Mouse (Mus musculus): ENCODE measurements around the gene Qtrt1.
A peak's percentile ranks its signal among the peaks of the same experiment; 100 is the strongest.

Qtrt1 gene

GRCm38 (mm10) chr9:21424631-21425555 lies 13.3 kb downstream of the Qtrt1 start, which contains the start of gene Dnm2:
Gene Dnm2 (plus strand): TSS chr9:21424908.
- DNase-seq = peak; percentile 98 to 100

GRCm38 (mm10) chr9:21425556-21425945 lies 13.9 kb downstream of the Qtrt1 start:
- DNase-seq = peak; percentile 45 to 62

GRCm38 (mm10) chr9:21426013-21426412 lies 14.4 kb downstream of the Qtrt1 start:
- no peak for DNase-seq

GRCm38 (mm10) chr9:21426525-21426924 lies 14.9 kb downstream of the Qtrt1 start:
- no peak for DNase-seq

GRCm38 (mm10) chr9:21427773-21428172 lies 16.1 kb downstream of the Qtrt1 start:
- DNase-seq = peak; percentile 73 to 81

GRCm38 (mm10) chr9:21428178-21428577 lies 16.5 kb downstream of the Qtrt1 start:
- DNase-seq = no peak

- DNase-seq = no peak
Observed at GRCm38 (mm10) chr9:21430724-21431123, 19.1 kb downstream of the Qtrt1 start.

GRCm38 (mm10) chr9:21432066-21432465 lies 20.4 kb downstream of the Qtrt1 start:
- DNase-seq = no peak

- DNase-seq = peak; percentile 49 to 62
Observed at GRCm38 (mm10) chr9:21433766-21434165, 22.1 kb downstream of the Qtrt1 start.

- DNase-seq = peak in 1 of 2 experiments; percentile 50
Observed at GRCm38 (mm10) chr9:21434410-21434809, 22.8 kb downstream of the Qtrt1 start.

GRCm38 (mm10) chr9:21435777-21436635 lies 24.4 kb downstream of the Qtrt1 start:
- DNase-seq = peak; percentile 35 to 51

GRCm38 (mm10) chr9:21437577-21437976 lies 25.9 kb downstream of the Qtrt1 start:
- no peak for DNase-seq

- no peak for DNase-seq
Observed at GRCm38 (mm10) chr9:21438219-21438618, 26.6 kb downstream of the Qtrt1 start.

- DNase-seq = no peak
Observed at GRCm38 (mm10) chr9:21439456-21439855, 27.8 kb downstream of the Qtrt1 start.

GRCm38 (mm10) chr9:21439914-21440313 lies 28.3 kb downstream of the Qtrt1 start:
- no peak for DNase-seq

GRCm38 (mm10) chr9:21440387-21440786 lies 28.8 kb downstream of the Qtrt1 start:
- DNase-seq = no peak

GRCm38 (mm10) chr9:21443853-21444252 lies 32.2 kb downstream of the Qtrt1 start:
- no peak for DNase-seq

GRCm38 (mm10) chr9:21444574-21444973 lies 32.9 kb downstream of the Qtrt1 start:
- DNase-seq = no peak

- no peak for DNase-seq
Observed at GRCm38 (mm10) chr9:21445081-21445744, 33.6 kb downstream of the Qtrt1 start.

GRCm38 (mm10) chr9:21447778-21448177 lies 36.1 kb downstream of the Qtrt1 start:
- no peak for DNase-seq

GRCm38 (mm10) chr9:21449710-21450109 lies 38.1 kb downstream of the Qtrt1 start:
- no peak for DNase-seq

GRCm38 (mm10) chr9:21450270-21450669 lies 38.6 kb downstream of the Qtrt1 start:
- no peak for DNase-seq

GRCm38 (mm10) chr9:21451391-21451790 lies 39.8 kb downstream of the Qtrt1 start:
- DNase-seq = no peak
